Mouse (Mus musculus) layer of hippocampus, adult 8-10 months (tissue): ENCODE data around the gene Lamtor5. TPM values are rescaled to one million over a fixed set of nuclear protein-coding genes. Genes with fewer than 3 reads are reported as not detected.

Source experiments
- total RNA-seq, 4 experiments: library from RNA; stranded (reverse); gene quantifications; 2 replicates each; pipeline ENCODE4 v1.2.4; 2022

The Lamtor5 gene
- total RNA-seq, 4 experiments from 2014 or later, result 59.9 to 73.1 (median 66.1) TPM

Other genes with a start within 250 kb of the Lamtor5 start
- gene Kcna3, start 242.7 kb upstream of the Lamtor5 start, total RNA-seq, result 10 to 100 TPM; 19.8 to 22.5 (median 21.0) TPM
- 100 to 1,000 TPM in 2 of 4 experiments, 10 to 100 TPM in 2; 84.2 to 114 (median 96.6) TPM for gene Kcna2, start 177.7 kb upstream of the Lamtor5 start, total RNA-seq
- gene Kcna10, start 95.8 kb upstream of the Lamtor5 start, total RNA-seq, result not detected
- under 1 TPM in 1 of 4 experiments, not detected in 3; 0.27 TPM for gene Cym, start 57.1 kb upstream of the Lamtor5 start, total RNA-seq
- not detected for gene A630076J17Rik, start 48.2 kb upstream of the Lamtor5 start, total RNA-seq
- under 1 TPM in 2 of 4 experiments, not detected in 2; 0.18 to 0.31 TPM for gene Prok1, start 39.2 kb upstream of the Lamtor5 start, total RNA-seq
- 1 to 10 TPM in 3 of 4 experiments, under 1 TPM in 1; 0.62 to 1.6 (median 1.1) TPM for gene Slc16a4, start 12.4 kb downstream of the Lamtor5 start, total RNA-seq
- gene Rbm15, start 54.8 kb downstream of the Lamtor5 start, total RNA-seq, result 10 to 100 TPM; 26.1 to 29.9 (median 28.4) TPM
- gene Kcnc4, start 180.7 kb downstream of the Lamtor5 start, total RNA-seq, result 10 to 100 TPM; 51.8 to 70.3 (median 61.7) TPM
- gene Slc6a17, start 239.2 kb downstream of the Lamtor5 start, total RNA-seq, result 100 to 1,000 TPM; 272 to 323 (median 290) TPM